Mouse (Mus musculus) neural tube, embryonic 13.5 days (tissue): ENCODE results near the gene Gm9944. TPM values are rescaled to one million over a fixed set of nuclear protein-coding genes. Genes with fewer than 3 reads are reported as not detected.
A peak's percentile ranks its signal among the peaks of the same experiment; 100 is the strongest.

ENCODE experiments used
- ATAC-seq: fragments of 200-750 bp; cut with Nextera tagmentation; 2 replicates; pipeline ENCODE4 v1.8.0; 2017; ENCODE audit warnings: low read depth, mild to moderate bottlenecking, moderate TSS enrichment, moderate library complexity
- H3K27ac ChIP-seq: fragments of 300-500 bp; sonication (generic); replicated peaks from 2 replicates; pipeline ENCODE4 v1.5.1; 2015; ENCODE audit warnings: moderate library complexity, mild to moderate bottlenecking, inconsistent platforms
- H3K27me3 ChIP-seq: fragments of 300-500 bp; sonication (generic); 2 replicates; pipeline ENCODE4 v1.6.1; 2015; ENCODE audit warnings: mild to moderate bottlenecking, inconsistent platforms
- H3K36me3 ChIP-seq: fragments of 300-500 bp; sonication (generic); 2 replicates; pipeline ENCODE4 v1.6.1; 2015; ENCODE audit warnings: mild to moderate bottlenecking, inconsistent platforms
- H3K4me1 ChIP-seq: fragments of 300-500 bp; sonication (generic); replicated peaks from 2 replicates; pipeline ENCODE4 v1.6.1; 2015; ENCODE audit warnings: inconsistent platforms
- H3K4me2 ChIP-seq: fragments of 300-500 bp; sonication (generic); 2 replicates; pipeline ENCODE4 v1.6.1; 2015; ENCODE audit warnings: inconsistent platforms, mild to moderate bottlenecking, moderate library complexity
- H3K4me3 ChIP-seq: fragments of 300-500 bp; sonication (generic); 2 replicates; pipeline ENCODE4 v1.5.1; 2015; ENCODE audit warnings: mild to moderate bottlenecking, inconsistent platforms
- H3K9ac ChIP-seq: fragments of 300-500 bp; sonication (generic); 2 replicates; pipeline ENCODE4 v1.6.1; 2015; ENCODE audit warnings: moderate library complexity, mild to moderate bottlenecking, inconsistent platforms
- H3K9me3 ChIP-seq: fragments of 300-500 bp; sonication (generic); 2 replicates; pipeline ENCODE4 v1.6.1; 2016; ENCODE audit warnings: inconsistent platforms
- WGBS: fragments of 180-500 bp; shearing (Covaris S2); methylation state at CpG from one replicate; pipeline ENCODE4 v1.1.7; 2015; 5-methylcytosine and 5-hydroxymethylcytosine counted together
- polyA plus RNA-seq: library from polyadenylated mRNA; unstranded; fragments of >200 nt; fragmentation: Nextera tagmentation; extraction: Ambion mirVana; gene quantifications from 2 replicates; pipeline ENCODE4 v1.2.1, GENCODE M21; 2015

Gm9944 gene
- polyA plus RNA-seq, 1 experiment from 2014 or later: not detected

DNA sequence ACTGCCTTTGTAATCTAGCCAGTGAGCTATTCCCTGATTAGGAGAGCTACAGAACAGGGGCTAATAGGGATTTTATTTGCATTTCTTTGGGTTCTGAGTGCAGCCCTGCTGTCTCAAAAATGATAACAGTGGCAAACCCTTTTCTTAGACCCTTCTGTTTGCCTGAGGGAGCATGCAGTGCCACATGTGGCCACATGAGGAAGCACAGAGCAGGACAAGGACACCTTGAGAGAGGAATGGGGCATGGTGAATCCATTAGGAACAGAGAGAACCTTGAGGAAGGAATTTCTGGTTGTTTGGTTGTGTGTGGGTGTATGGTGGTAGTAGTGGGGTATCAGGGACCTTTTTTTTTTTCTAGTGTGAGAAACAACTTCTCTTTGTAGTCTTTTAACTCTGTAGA is 32.5 kb downstream of the Gm9944 start:
- no peak for ATAC-seq
- no peaks in the 10 kb centered on the region for H3K27me3 ChIP-seq
- H3K4me1 ChIP-seq: no peaks in the 10 kb centered on the region
- H3K36me3 ChIP-seq: no peaks in the 10 kb centered on the region
- H3K4me2 ChIP-seq: no peak overlapping the region
- no peak overlapping the region for H3K27ac ChIP-seq
- no peaks in the 10 kb centered on the region for H3K9me3 ChIP-seq
- no peak overlapping the region for H3K4me3 ChIP-seq
- no peak overlapping the region for H3K9ac ChIP-seq

DNA sequence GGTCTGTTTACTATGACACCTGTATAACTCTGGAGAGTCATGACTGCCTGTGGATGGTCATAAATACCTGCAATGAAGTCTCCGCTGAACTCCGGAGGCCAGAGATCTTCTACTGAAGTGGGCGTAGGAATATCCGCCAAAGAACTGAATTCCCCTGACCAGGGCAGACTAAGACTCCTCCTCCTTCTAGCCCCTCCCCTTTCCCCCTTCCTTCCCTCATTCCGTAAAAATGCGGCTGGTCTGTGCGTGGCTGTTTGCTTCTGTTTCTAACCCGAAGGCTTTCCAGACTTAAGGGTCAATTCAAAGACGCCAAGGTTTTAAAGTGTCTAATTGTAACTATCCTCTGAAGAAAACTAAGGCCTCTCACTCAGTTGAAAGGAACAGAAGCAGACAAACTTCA is 44.8 kb downstream of the Gm9944 start, which contains the start of gene Pramef12:
Gene Pramef12, minus strand, starts transcription at position 175 of the 400 bp plus-strand sequence.
- no peak within 1 kb of the TSS for H3K9ac ChIP-seq
- 83% methylated on average over 9 of the region's 9 CpGs for whole genome bisulfite sequencing
- no peak for ATAC-seq
- H3K4me3 ChIP-seq: no peak within 1 kb of the TSS
- H3K36me3 ChIP-seq: no peaks in the 10 kb centered on the region
- no peak within 1 kb of the TSS for H3K4me2 ChIP-seq
- H3K27ac ChIP-seq: no peak within 1 kb of the TSS
- H3K27me3 ChIP-seq: no peaks in the 10 kb centered on the region
- no peaks in the 10 kb centered on the region for H3K4me1 ChIP-seq
- 0 out of 2 replicates have a peak, but pooled peaks cover 3% of the 10 kb centered on the region for H3K9me3 ChIP-seq

DNA sequence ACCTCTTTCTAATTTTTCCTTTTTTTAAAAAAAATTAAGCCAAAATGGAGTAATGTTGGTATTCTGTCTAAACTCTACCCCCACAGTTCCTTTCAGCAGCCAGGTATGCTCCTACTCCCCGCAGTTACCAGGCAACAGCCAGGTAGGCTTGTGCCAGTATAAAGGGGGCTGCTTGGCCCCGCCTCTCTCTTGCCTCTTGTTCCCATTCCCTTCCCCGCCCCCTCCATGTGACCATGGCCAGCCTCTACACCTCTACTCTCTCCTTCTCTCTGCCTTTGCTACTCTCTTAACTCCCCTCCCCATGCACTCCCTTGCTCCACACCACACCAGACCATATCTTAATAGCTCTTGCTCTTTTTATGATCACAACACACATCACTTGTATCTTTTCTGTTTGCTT is 46.9 kb downstream of the Gm9944 start:
- Histone ChIP-seq H3K4me1 (no peaks in the 10 kb centered on the region), H3K9ac (no peak overlapping the region), H3K27me3 (no peaks in the 10 kb centered on the region), H3K4me3 (no peak overlapping the region), H3K27ac (no peak overlapping the region), H3K36me3 (no peaks in the 10 kb centered on the region), H3K4me2 (no peak overlapping the region), H3K9me3 (0 out of 2 replicates have a peak, but pooled peaks cover 3% of the 10 kb centered on the region)
- ATAC-seq: no peak
- WGBS: 59% methylated on average over 3 of the region's 3 CpGs

DNA sequence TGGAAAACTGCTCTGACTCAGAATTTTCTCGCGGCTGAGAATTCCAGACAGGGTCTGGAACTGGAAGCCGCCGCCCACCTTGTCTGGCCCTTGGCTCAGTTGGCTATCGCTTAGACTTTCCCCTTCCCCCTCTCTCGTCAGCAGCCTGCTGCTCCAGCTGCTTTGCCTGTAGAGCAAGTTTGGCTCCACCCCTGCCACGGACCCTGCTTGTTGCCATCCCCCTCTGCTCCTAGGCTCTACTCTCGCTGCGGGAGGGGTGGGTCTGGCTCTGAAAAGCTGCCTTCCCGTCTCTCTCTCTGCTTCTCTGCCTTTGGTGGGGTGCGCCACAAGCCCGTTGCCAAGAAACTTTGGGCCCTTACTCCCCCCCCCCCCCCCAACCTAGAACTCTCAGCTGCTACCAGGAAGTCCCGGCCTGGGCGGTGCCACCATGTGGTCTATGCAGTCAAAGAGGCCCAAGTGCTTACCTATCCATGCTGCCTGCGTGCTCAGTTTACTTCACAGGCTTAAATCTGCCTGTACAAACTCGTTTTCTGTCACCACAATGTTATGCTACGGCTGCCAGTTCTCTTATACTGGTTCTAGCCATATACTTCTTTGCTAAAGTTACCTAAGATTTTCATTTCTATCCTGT is 48.5 kb downstream of the Gm9944 start:
- H3K4me2 ChIP-seq: peak overlapping the region; percentile 43
- H3K36me3 ChIP-seq: no peaks in the 10 kb centered on the region
- H3K4me3 ChIP-seq: peak overlapping the region; percentile 19
- H3K27me3 ChIP-seq: no peaks in the 10 kb centered on the region
- H3K4me1 ChIP-seq: no peaks in the 10 kb centered on the region
- no peak overlapping the region for H3K27ac ChIP-seq
- 11% methylated on average over 17 of the region's 17 CpGs for WGBS
- no peak for ATAC-seq
- H3K9me3 ChIP-seq: 0 out of 2 replicates have a peak, but pooled peaks cover 3% of the 10 kb centered on the region
- no peak overlapping the region for H3K9ac ChIP-seq

Other genes with a start within 250 kb of the Gm9944 start
- not detected in 2 replicates for gene C87977, start 240.0 kb downstream of the Gm9944 start, polyA plus RNA-seq
- not detected in 2 replicates for gene Pramel5, start 172.8 kb downstream of the Gm9944 start, polyA plus RNA-seq
- not detected in 2 replicates for gene Gm13128, start 123.1 kb downstream of the Gm9944 start, polyA plus RNA-seq
- gene Gm13119, start 95.4 kb downstream of the Gm9944 start, polyA plus RNA-seq: not detected in 2 replicates
- gene Pramef20, start 75.4 kb downstream of the Gm9944 start, polyA plus RNA-seq: not detected in 2 replicates
- gene Pramef12, start 44.9 kb downstream of the Gm9944 start, polyA plus RNA-seq: not detected in 2 replicates
- gene 1700012P22Rik, start 14.5 kb downstream of the Gm9944 start, polyA plus RNA-seq: not detected in 2 replicates
- not detected in 2 replicates for gene Aadacl3, start 10.4 kb upstream of the Gm9944 start, polyA plus RNA-seq
- not detected in 2 replicates for gene 9430007A20Rik, start 66.5 kb upstream of the Gm9944 start, polyA plus RNA-seq
- gene Gm13124, start 111.8 kb upstream of the Gm9944 start, polyA plus RNA-seq: not detected in 2 replicates
- not detected in 2 replicates for gene Aadacl4, start 160.4 kb upstream of the Gm9944 start, polyA plus RNA-seq
- not detected in 2 replicates for gene Gm436, start 233.1 kb upstream of the Gm9944 start, polyA plus RNA-seq